Mouse (Mus musculus) ES-Bruce4 (cell line): ENCODE measurements around the gene Vezf1. TPM values are rescaled to one million over a fixed set of nuclear protein-coding genes. Genes with fewer than 3 reads are reported as not detected.

Experiments used
- H3K27ac ChIP-seq: 2 replicates; pipeline ENCODE4 v1.5.1; 2012; ENCODE audit warnings: low read length, inconsistent platforms; ENCODE audit not compliant: insufficient read depth
- H3K27me3 ChIP-seq: 2 replicates; pipeline ENCODE4 v1.6.1; 2012; ENCODE audit warnings: mild to moderate bottlenecking, low read length, inconsistent platforms; ENCODE audit not compliant: control insufficient read depth, poor library complexity, insufficient read depth, severe bottlenecking
- H3K36me3 ChIP-seq: 2 replicates; pipeline ENCODE4 v1.6.1; 2012; ENCODE audit warnings: inconsistent platforms, mild to moderate bottlenecking, low read length, moderate library complexity; ENCODE audit not compliant: control insufficient read depth, poor library complexity, insufficient read depth, severe bottlenecking
- H3K4me1 ChIP-seq: one replicate; pipeline ENCODE4 v1.8.1; 2011; ENCODE audit warnings: low read length; ENCODE audit not compliant: control insufficient read depth, insufficient read depth
- H3K4me3 ChIP-seq: 2 replicates; pipeline ENCODE4 v1.5.1; 2011; ENCODE audit warnings: low read depth, mild to moderate bottlenecking, low read length
- H3K9ac ChIP-seq: 2 replicates; pipeline ENCODE4 v1.6.1; 2012; ENCODE audit warnings: low read depth, mild to moderate bottlenecking, inconsistent platforms; ENCODE audit not compliant: poor library complexity, severe bottlenecking
- H3K9me3 ChIP-seq: replicated peaks from 2 replicates; pipeline ENCODE4 v1.6.1; 2012; ENCODE audit warnings: mild to moderate bottlenecking, low read length, inconsistent platforms; ENCODE audit not compliant: control insufficient read depth, poor library complexity, insufficient read depth, severe bottlenecking
- CTCF ChIP-seq: IDR thresholded peaks from one replicate; pipeline ENCODE4 v1.8.1; 2011; ENCODE audit warnings: low read depth, low read length
- EP300 ChIP-seq: IDR thresholded peaks from 2 replicates; pipeline ENCODE4 v1.6.1; 2011; ENCODE audit warnings: low read depth, low read length; ENCODE audit not compliant: insufficient read depth
- POLR2A ChIP-seq: IDR thresholded peaks from one replicate; pipeline ENCODE4 v1.8.1; 2011; ENCODE audit warnings: low read length; ENCODE audit not compliant: insufficient read depth
- polyA plus RNA-seq: library from polyadenylated mRNA; stranded (reverse); fragments of >200 nt; gene quantifications from 2 replicates; pipeline ENCODE4 v1.2.4, GENCODE M21; 2011; ENCODE audit warnings: low read depth; ENCODE audit not compliant: missing spikeins, insufficient read depth, insufficient read length

Gene Vezf1
- polyA plus RNA-seq, 1 experiment, result 44.8 TPM

GRCm38 (mm10) chr11:88045878-88046277, 22.2 kb upstream of the Vezf1 start:
- Histone ChIP-seq H3K27ac (peak overlapping the region; percentile 88), H3K27me3 (no peaks in the 10 kb centered on the region), H3K4me1 (no peaks in the 10 kb centered on the region), H3K9me3 (no peaks in the 10 kb centered on the region), H3K4me3 (peak overlapping the region; percentile 56), H3K36me3 (peaks cover 25% of the 10 kb centered on the region), H3K9ac (peak overlapping the region; percentile 98)
- TF ChIP-seq POLR2A, result no peak
- no peak for TF ChIP-seq EP300
- TF ChIP-seq CTCF, result no peak

GRCm38 (mm10) chr11:88046323-88046937, 21.6 kb upstream of the Vezf1 start:
- TF ChIP-seq EP300 (no peak), CTCF (no peak), POLR2A (no peak)
- peak overlapping the region; percentile 98 for H3K9ac ChIP-seq
- peak overlapping the region; percentile 56 for H3K4me3 ChIP-seq
- H3K9me3 ChIP-seq, result no peaks in the 10 kb centered on the region
- H3K27ac ChIP-seq, result peak overlapping the region; percentile 88
- peaks cover 29% of the 10 kb centered on the region for H3K36me3 ChIP-seq
- no peaks in the 10 kb centered on the region for H3K27me3 ChIP-seq
- no peaks in the 10 kb centered on the region for H3K4me1 ChIP-seq

- peak; percentile 57 for TF ChIP-seq POLR2A
- no peak for TF ChIP-seq CTCF
- TF ChIP-seq EP300, result peak; percentile 52; the same call in 1 of the 2 replicates
- H3K36me3 ChIP-seq, result peaks cover 31% of the 10 kb centered on the region
- H3K27me3 ChIP-seq, result no peaks in the 10 kb centered on the region
- peak within 1 kb of the TSS; percentile 89 for H3K27ac ChIP-seq
- H3K9ac ChIP-seq, result peak within 1 kb of the TSS; percentile 98
- peak within 1 kb of the TSS; percentile 92 for H3K4me3 ChIP-seq
- H3K9me3 ChIP-seq, result no peaks in the 10 kb centered on the region
- H3K4me1 ChIP-seq, result no peaks in the 10 kb centered on the region
Observed at GRCm38 (mm10) chr11:88046944-88047794, 20.9 kb upstream of the Vezf1 start, which contains the start of gene Srsf1. Gene Srsf1, plus strand, starts transcription at chr11:88047373.

- Histone ChIP-seq H3K27me3 (no peaks in the 10 kb centered on the region), H3K27ac (peak overlapping the region; percentile 89), H3K9ac (peak overlapping the region; percentile 98), H3K9me3 (no peaks in the 10 kb centered on the region), H3K4me1 (no peaks in the 10 kb centered on the region), H3K4me3 (peak overlapping the region; percentile 92), H3K36me3 (peaks cover 35% of the 10 kb centered on the region)
- TF ChIP-seq POLR2A, result no peak
Observed at GRCm38 (mm10) chr11:88047871-88048531, 20.1 kb upstream of the Vezf1 start.

GRCm38 (mm10) chr11:88048961-88049670, 19.0 kb upstream of the Vezf1 start:
- Histone ChIP-seq H3K27ac (no peak overlapping the region), H3K27me3 (no peaks in the 10 kb centered on the region), H3K4me1 (no peaks in the 10 kb centered on the region), H3K9ac (peak overlapping the region; percentile 98), H3K4me3 (peak overlapping the region; percentile 92), H3K9me3 (no peaks in the 10 kb centered on the region), H3K36me3 (peaks cover 35% of the 10 kb centered on the region)
- TF ChIP-seq CTCF (no peak), EP300 (no peak), POLR2A (no peak)
